Mouse (Mus musculus): ENCODE data around the gene Npm3.

Gene Npm3

DNA sequence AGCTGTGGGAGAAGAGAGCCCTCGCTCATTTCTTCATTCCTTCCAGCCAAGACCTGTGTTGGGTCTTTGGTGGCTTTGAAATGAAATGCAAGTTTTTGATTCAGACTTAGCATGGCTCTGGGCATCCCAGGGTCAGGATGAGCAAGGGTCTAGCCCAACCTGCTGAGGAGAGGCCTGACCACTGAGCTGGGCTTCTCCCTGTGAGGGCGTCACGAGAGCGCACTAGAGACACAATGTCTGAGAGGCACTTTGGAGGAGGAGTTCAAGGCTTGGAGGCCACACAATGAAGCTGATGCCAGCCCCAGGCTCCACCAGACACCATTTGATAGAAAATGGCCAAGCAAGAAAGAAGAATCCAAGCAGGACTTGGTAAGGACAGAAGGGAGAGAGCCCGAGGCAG, 15.2 kb downstream of the Npm3 start:
- no peak for DNase-seq (ENCODE audit: low spot score)

DNA sequence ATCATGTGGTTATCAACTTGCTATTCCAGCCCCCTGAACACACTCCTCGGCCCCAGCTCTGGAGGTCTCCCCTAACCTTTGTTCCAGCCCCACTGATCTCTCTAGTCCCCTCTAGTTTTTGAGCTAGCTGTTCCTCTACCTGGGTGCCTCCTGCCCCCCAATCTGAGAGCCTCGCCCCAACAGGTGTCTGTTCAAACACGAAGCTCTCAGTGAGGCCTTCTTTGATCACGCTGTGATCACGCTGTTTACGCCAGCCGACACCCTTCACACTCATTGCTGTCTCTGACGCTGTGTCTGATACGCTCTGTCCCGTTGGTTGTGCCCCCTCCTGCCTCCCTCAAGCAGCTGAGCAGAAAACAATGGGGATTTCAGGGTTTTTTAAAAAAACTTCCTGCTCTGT, 15.8 kb downstream of the Npm3 start:
- no peak for DNase-seq (ENCODE audit: low spot score)

- DNase-seq (ENCODE audit: low spot score): no peak
These were observed 17.7 kb downstream of the Npm3 start for GRCm38 (mm10) chr19:45731658-45732057.

GRCm38 (mm10) chr19:45730042-45730441, 19.3 kb downstream of the Npm3 start:
- DNase-seq (ENCODE audit: low spot score): peak; percentile 3

DNA sequence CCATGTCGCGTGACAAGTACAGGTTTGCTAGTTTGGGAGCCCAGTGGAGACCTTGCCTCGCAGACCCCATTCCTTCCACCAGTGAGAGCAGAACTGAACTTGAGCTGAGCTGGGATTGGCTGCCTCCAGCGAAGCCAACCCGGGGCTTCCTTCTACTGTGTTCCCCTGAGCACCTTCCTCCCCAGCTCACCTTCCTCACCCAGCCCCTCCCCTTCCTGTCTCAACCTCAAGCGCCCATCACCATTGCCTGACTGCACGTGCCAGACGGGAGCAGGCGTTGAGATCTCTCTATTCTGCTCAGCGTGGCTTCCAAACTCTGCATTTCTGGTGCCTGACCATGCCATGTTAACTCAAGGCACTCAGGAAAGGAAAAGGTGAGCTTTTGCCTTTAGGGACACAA, 22.2 kb downstream of the Npm3 start:
- DNase-seq (ENCODE audit: low spot score): peak; percentile 2

DNA sequence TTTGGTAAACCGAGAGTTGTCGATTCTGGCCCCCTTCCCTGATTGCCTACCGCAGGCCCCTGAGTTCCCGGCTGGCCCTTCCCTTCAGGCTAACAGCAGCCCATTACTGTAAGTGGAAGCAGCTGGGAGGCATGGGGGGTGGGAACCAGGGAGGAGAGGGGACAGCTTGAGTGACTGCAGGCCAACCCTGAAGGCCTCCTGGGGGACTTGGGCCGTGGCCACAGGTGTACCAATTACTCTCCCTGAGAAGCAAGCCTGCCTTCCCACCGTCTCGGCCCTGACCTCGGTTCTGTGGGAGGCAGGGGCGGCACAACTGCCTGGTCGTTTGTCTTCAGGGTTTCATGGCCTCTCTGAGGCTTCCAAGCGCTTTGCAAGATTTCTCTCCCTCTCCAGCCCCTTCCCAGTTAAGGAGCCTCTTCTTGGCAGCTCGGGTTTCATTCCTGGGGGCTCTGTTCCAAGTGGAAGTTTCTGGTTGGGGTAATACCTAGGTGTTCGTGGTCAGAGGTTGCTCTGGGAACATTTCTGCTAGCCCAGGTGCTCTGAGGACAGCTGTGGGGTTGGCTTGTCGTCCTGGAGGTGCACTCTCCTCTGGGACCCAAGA, 23.6 kb downstream of the Npm3 start:
- peak; percentile 38 for DNase-seq (ENCODE audit: low spot score)

- peak; percentile 4 for DNase-seq (ENCODE audit: low spot score)
These were observed 27.2 kb downstream of the Npm3 start for GRCm38 (mm10) chr19:45722188-45722587.

GRCm38 (mm10) chr19:45718286-45718685, 31.1 kb downstream of the Npm3 start:
- DNase-seq (ENCODE audit: low spot score): no peak

DNA sequence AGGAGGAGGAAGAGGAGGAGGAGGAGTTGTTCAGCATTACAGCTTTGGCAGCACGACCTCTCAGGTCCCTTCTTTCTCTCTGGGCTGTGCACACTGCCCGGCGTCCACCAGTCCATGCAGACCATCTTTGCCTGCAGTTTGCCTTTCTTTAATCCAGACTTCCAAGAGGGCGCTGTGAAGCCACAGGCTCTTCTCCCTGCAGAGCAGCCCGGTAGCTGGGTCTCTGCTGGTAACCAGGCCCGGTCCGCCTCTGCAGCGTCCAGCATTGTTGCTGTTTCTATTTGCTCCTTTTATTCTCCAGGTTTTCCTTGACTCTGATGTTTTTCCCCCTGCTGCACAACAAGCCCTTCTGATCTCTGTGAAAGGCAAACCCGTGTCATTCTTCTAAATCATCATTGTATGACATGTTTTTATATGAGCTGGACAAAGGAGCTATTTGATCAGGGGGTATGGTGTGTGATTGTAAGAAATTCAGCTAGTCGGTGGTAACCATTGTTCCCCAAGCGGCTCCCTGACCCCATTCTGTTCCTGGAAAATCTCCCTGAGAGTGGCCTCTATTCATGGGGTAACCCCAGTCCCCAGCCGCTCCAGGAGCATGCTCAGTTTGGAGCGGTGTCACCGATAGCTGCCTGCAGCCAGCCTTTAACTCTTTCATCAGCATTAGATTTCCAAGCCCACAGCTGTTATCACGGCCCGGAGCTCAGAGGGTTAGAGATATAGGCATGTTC, 31.7 kb downstream of the Npm3 start:
- peak; percentile 80 for DNase-seq (ENCODE audit: low spot score)

DNA sequence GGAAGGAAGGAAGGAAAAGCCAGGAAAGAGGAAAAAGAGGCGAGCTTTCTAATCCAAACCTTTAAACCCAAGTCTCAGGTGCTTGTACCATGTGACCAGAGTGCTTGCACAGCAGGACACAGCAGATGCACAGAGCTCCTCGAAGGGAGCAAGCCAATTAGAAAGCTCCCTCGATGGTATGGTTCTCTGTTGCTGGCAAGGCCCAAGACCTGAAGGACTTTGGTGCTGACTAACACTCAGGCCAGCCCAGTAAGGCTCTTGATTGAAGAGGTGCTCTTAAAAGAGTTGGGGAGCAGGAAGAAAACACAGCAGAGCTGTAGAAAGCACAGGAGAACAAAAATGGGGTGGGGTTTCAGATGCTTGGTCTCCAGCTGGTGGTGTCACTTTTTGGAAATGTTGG, 40.7 kb downstream of the Npm3 start:
- no peak for DNase-seq (ENCODE audit: low spot score)
